7 mouse cellular contexts compared by ENCODE assay signal in genomic region chr9:58822431-58823091, GRCm38 (mm10). TPM values are rescaled to one million over a fixed set of nuclear protein-coding genes. Genes with fewer than 3 reads are reported as not detected.
DNase-seq lines count a peak whose midpoint lies in the region; ATAC-seq lines count a peak whose summit lies in the region.

No protein-coding gene starts in this region.

- no peak overlapping the region for H3K27ac ChIP-seq in intestine, embryonic 16.5 days (ENCODE audit: low read length)
- peak overlapping the region; percentile 95 for H3K27ac ChIP-seq in midbrain, embryonic 15.5 days

- H3K4me3 ChIP-seq in intestine, embryonic 16.5 days (ENCODE audit: low read length): peak overlapping the region; percentile 63
- H3K4me3 ChIP-seq in midbrain, embryonic 15.5 days: peak overlapping the region; percentile 90

- H3K9ac ChIP-seq in intestine, embryonic 16.5 days (ENCODE audit: low read depth, low read length): peak overlapping the region; percentile 68
- peak overlapping the region; percentile 89 for H3K9ac ChIP-seq in midbrain, embryonic 15.5 days

- under 1% methylated on average over 60 of the region's 62 CpGs for WGBS in intestine, embryonic 16.5 days
- WGBS in midbrain, embryonic 15.5 days: under 1% methylated on average over 62 of the region's 62 CpGs

- no peaks in the 10 kb centered on the region for H3K9me3 ChIP-seq in intestine, embryonic 16.5 days (ENCODE audit: control insufficient read depth, low read length)
- no peaks in the 10 kb centered on the region for H3K9me3 ChIP-seq in midbrain, embryonic 15.5 days

- peak; percentile 67 for DNase-seq in adrenal gland, postnatal 10 days
- peak; percentile 53 to 56 for DNase-seq in cerebellum, postnatal 36 days
- DNase-seq in frontal cortex, postnatal 36 days (ENCODE audit: low spot score in 2 of 2): peak; percentile 70 to 72
- DNase-seq in left cerebral cortex, postnatal 25 days (ENCODE audit: low spot score in 2 of 2): peak; percentile 71 to 78
- DNase-seq in telencephalon, adult 2 months (ENCODE audit: low read depth, low spot score): peak; percentile 43

- no peaks in the 10 kb centered on the region for H3K36me3 ChIP-seq in intestine, embryonic 16.5 days (ENCODE audit: control insufficient read depth, insufficient read depth, low read length)
- H3K36me3 ChIP-seq in midbrain, embryonic 15.5 days (replicated peaks): no peaks in the 10 kb centered on the region

- H3K4me2 ChIP-seq in intestine, embryonic 16.5 days (ENCODE audit: low read depth, low read length): peak overlapping the region; percentile 99
- peak overlapping the region; percentile 74 for H3K4me2 ChIP-seq in midbrain, embryonic 15.5 days

- ATAC-seq in intestine, embryonic 16.5 days: peak; percentile 82
- peak; percentile 91 for ATAC-seq in midbrain, embryonic 15.5 days (replicated peaks)

- peaks cover 38% of the 10 kb centered on the region for H3K27me3 ChIP-seq in intestine, embryonic 16.5 days (replicated peaks; ENCODE audit: control insufficient read depth, insufficient read depth, low read length)
- 0 out of 2 replicates have a peak, but pooled peaks cover 7% of the 10 kb centered on the region for H3K27me3 ChIP-seq in midbrain, embryonic 15.5 days (replicated peaks)

- H3K4me1 ChIP-seq in intestine, embryonic 16.5 days (ENCODE audit: control insufficient read depth, insufficient read depth, low read length): peaks cover 15% of the 10 kb centered on the region
- H3K4me1 ChIP-seq in midbrain, embryonic 15.5 days: peaks cover 47% of the 10 kb centered on the region

- intact Hi-C loops in left cerebral cortex, postnatal 25 days (cut with DNase I): no loop called here

RNA-seq across cellular contexts. Expression of gene Hcn4, which starts 0.7 kb away (rescaled TPM):
- 1 to 10 TPM in 1 of 2 experiments, under 1 TPM in 1; 0.66 to 1.3 TPM for total RNA-seq in adrenal gland, postnatal 10 days (2021)
- 0.21 and 0.22 TPM in 2 replicates for polyA plus RNA-seq in intestine, embryonic 16.5 days (2015; fragmentation: Nextera tagmentation; extraction: Ambion mirVana)
- 1 to 10 TPM; 7.2 to 7.8 TPM for total RNA-seq in left cerebral cortex, postnatal 25 days (2021)
- polyA plus RNA-seq in midbrain, embryonic 15.5 days (2015; fragmentation: Nextera tagmentation; extraction: Ambion mirVana): 4.7 and 5.1 TPM in 2 replicates
